Mouse (Mus musculus): ENCODE measurements around the gene Phf5a.

DNA sequence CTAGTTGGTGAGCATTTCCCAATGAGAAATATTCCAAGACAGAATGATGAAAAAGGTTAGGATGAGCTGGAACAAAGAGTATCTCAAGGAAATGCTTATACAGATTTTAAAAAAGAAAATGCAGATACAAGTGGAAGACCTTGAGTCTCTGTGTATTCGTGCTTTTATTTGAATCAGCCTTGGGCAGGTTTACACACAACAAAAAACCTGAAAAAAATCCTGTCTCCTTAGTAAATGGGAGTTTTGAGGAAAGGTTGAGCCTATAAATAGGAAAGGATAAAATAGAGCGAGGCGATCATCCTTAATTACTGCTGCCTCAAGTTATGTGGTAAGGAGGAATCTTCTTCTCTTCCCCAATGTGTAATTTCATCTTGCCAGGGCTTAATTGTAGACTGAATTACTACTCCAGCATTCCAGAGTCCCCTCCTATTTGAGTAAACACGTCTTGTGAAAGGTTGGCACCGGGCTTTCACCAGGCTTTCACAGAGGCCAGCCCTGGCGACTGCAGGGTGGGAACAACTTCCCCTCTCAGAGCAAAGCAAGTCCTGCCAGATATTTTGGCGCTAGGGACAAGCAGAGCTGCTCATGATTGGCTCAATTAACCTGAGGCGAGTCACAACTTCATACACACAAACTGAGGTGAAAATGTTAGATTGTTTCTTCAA, 11.1 kb downstream of the Phf5a start:
- TF ChIP-seq CTCF (IDR thresholded peaks at IDR 0.05; ENCODE audit: low read depth, low read length), result no peak
- no peak for TF ChIP-seq GATA1 (IDR thresholded peaks at IDR 0.05; ENCODE audit: borderline replicate concordance, low read length)
